Mouse (Mus musculus): ENCODE results near the gene Gramd4.
A peak's percentile ranks its signal among the peaks of the same experiment; 100 is the strongest.

Gene Gramd4

DNA sequence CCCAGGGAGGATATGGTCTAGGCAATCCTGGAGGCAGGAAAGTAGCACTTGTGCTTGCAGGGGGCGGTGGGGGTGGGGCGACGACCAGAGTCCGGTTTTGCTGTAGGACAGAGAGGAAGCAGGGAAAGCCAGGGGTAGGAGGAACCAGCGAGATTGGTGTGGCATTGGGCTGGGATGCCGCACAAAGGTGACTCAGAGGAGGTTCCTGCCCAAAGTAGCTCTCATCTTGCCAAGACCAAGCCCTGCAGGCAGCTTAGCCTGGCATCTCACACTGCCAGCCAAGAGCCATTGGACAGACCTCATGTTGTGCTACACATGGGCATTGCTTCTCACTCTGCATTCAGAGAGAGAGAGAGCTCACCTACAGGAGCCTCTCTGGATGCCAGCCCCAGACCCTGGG lies at the start of gene Gramd4:
TSS of gene Gramd4 (plus strand) at position 283 of the 400 bp plus-strand sequence.
- DNase-seq (ENCODE audit: low spot score) = no peak

DNA sequence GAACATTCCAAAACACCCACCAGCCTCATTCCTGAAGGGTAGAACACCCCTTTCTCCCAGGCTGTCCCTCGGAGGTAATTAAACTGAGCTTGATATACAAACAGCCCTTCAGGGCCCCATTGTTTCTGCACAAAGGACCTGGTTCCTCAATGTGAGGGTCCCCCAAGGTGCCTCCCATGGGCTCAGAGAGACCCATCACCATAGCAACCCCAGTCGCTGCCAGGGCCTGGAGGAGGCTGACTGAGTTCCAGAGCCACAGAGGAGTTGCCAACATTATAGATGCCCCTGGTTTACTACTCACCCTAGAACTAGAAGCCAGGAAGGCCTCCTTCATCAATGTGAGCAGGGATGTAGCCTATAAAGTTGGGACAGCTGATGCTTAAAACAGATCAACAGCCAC lies 44.4 kb upstream of the Gramd4 start:
- no peak for DNase-seq (ENCODE audit: low spot score)

DNA sequence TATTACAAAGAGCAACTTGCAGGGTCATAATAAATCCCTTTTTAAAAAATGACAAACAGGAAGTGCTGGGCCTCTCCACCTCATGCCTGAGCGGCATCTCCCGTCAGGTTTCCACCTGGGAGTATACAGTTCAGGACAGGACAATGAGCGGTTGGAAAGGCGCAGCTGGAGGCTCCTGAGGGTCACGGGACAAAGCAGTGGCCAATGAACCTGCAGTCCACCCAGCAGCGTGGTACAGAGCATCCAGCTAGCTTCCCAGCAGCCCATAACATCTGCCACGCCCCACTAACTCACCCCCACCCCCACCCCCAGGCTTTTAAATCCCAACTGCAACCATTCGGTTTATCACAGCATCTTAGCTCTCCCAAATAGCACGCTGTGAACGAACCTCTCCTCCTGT lies 43.8 kb upstream of the Gramd4 start:
- DNase-seq (ENCODE audit: low spot score) = no peak

DNA sequence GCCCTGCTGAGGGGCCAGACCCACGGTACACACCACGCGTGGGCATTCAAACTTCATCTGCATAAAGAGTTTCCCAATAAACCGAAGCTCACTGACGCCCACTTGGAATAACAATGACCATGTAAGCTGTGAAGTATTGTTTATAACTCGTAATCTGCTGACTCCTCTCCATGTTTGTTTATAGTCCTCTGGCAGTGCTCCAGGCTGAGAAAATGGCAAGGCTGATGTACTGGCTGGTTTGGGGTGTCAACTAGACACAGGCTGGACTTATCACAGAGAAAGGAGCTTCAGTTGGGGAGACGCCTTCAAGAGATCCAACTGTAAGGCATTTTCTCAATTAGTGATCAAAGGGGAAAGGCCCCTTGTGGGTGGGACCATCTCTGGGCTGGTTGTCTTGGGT lies 42.5 kb upstream of the Gramd4 start:
- DNase-seq (ENCODE audit: low spot score) = no peak

DNA sequence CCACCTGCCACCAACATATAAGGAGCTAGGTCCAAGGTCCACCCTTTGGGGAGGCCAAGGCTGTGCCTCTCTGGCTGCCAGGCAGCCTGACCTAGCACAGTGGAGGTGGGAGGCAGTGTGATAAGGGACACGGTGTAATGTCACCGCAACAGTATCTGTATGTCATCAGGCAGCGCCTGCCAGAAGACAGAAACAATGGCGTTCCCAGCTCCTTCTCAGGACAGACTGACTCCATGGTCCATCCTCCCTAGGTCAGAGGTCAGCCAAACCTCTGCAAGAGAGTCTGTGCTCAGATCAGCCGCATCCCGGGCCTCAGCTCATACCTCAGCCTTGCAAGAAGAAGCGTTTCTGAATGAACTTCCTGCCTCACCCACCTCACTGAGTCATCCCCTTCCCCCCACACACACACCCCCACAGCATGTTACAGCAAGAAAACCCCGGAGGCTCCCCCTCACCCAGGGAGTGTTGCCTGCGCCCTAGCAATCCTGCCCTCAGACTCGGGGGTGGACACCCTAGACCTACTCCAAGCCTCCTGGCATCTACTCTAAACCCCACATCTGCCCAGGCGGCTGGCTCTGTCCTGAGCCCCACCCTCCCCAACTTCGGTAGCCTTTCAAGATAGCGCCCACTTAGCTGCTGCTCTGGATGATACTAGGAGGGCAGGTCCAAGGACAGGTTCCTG lies 41.5 kb upstream of the Gramd4 start:
- no peak for DNase-seq (ENCODE audit: low spot score)

DNA sequence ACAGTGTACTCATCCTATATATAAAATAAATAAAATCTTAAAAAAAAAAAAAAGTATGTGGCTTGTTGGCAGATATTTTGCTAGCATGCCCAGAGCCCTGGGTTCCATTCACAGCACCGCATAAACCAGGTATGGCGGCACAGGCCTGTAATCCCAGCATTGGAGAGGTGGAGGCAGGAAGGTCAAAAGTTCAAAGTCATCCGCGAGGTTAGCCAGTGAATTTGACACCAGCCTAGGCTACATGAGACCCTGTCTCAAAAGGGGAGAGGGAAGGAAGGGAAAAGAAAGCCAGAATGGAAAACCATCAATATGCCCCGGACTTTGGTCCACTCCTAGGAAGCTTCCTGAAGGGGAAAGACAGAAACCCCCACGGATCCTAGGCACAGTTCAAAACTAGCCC lies 40.2 kb upstream of the Gramd4 start:
- no peak for DNase-seq (ENCODE audit: low spot score)

DNA sequence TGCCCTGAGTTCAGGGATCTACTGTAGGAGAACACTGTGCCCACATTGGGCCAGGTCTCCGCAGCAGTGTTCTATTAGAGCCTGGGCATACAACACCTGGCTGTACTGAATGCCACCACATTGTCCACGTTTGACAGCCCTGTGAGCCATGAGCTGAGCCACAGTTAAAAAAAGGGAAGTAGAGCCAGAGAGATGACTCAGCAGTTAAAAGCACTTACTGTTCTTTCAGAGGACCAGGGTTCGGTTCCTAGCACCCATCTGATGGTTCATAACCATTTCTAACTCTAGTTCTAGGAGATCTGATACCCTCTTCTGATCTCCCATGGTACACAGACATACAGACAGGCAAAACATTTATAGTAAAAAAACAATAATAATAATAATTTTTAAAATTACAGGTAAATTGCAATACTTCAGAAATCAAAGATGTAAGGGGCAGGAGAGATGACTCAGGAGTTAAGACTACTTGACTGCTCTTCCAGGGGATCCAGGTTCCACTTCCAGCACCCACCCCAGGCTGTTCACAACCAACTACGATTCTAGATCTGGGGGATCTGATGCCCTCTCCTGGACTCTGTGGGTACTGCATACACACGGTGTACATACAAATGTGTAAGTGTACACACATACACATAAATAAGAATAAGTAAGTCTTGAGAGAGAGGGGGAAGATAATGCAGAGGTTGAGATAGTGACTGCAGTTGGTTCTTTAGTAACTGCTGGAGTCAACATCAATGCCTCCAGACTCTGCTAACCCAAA lies 38.6 kb upstream of the Gramd4 start:
- no peak for DNase-seq (ENCODE audit: low spot score)

DNA sequence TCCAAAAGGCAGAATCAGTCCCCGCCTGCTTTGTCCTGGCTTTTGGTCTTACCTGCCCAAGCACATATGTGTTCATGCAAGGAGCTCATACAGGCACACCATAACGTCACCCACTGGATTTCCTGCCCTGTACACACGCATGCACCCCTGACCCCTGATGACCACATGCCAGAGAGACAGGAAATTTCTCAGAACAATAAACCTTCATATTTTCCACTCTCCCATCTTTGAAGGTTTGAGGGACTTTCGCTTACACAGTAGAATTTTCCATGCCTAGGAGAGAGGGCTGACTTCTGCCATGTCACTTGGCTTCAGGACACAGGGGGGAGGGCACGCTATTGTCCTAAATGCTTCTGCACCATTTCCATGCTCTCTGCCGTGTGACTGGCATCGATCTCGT lies 37.5 kb upstream of the Gramd4 start:
- no peak for DNase-seq (ENCODE audit: low spot score)

DNA sequence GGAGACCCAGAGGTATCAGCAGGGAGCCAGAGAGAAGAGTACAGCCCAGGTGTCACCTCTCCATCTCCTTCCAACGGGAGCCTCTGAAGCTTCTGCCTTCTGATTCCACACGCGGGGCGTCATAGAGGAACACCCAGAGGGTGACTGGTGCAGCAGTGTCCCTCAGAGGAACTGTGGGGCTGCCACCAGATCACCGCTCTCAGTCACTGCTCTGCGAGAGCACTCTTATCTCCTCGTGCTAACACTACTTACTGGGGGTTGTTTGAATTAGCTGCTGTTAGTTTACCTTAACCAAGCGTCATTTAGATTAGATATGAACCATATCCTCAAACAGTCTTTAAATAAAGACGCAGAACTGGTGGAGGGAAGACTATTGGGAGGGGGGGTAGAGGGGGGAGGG lies 36.2 kb upstream of the Gramd4 start:
- no peak for DNase-seq (ENCODE audit: low spot score)

DNA sequence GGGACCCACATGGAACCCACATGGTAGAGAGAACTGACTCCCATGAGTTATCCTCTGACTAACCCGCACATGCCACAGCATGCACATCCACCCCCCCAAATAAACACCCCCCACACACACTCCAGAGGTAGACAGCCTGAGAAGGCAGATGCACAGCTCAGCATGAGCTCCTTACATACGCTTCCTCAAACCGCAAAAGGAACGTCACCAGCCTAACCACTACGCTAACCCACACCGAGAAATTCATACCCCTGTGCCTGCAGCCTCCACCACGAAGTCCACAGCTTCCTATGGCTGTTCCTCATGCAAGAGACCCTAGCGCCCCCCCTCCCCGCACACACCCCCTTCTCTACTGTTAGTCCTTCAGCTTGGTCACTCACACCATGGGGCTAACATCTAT lies 35.5 kb upstream of the Gramd4 start:
- DNase-seq (ENCODE audit: low spot score) = no peak

DNA sequence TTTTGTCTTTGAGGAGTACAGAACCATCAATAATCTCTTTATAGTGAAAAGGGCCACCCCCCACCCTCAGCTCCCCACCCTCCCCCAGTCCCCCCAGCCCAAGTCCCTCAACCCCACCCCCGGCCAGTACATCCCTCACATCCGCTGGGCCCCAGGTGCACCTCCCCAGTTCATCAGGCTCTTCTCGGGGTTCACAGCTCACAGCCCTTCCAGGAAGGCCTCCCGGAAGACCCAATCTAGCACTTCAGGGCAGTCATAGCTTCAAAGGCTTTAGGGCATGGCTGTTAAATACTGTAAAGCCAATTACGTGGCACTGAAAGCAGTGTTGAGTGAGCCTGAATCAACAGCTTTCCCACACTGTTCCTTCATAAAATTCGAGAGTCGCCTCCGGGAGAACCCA lies 29.6 kb upstream of the Gramd4 start:
- DNase-seq (ENCODE audit: low spot score) = no peak

DNA sequence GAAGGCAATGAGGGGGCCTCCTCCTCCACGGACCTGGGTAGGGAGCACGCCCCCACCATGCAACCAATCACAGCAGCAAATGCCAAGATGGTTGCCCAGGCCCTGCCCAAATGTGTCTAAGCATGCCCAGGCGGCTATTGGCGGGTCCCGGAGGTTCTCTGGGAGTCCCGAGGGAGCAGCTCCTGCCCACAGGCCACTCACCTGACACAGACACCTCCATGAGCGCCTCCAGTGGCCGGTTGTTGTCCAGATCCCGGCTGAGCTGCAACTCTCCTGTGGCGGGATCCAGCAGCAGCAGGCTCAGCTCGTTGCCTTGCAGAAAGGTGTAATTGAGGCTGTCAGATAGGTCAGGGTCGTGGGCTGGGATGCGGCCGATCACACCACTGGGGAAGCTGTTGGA lies 27.5 kb upstream of the Gramd4 start:
- no peak for DNase-seq (ENCODE audit: low spot score)

DNA sequence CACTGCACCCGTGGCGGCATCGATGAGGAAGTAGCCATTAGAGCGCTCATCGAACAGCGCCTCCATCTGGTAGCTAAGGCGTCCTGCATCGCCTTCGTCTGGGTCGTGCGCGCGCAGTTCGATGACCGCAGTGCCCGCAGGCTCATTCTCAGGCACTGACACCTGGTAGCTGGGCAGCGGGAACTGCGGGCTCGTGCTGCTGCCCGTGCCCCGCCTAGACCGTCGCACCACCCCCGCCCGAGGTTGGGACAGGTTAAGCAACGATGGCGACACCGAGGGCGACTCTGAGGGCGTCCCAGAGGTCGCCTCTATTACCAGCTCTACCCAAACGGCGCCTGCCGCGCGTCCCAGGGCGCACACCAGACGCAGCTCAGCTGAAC lies 24.7 kb upstream of the Gramd4 start:
- no peak for DNase-seq (ENCODE audit: low spot score)

DNA sequence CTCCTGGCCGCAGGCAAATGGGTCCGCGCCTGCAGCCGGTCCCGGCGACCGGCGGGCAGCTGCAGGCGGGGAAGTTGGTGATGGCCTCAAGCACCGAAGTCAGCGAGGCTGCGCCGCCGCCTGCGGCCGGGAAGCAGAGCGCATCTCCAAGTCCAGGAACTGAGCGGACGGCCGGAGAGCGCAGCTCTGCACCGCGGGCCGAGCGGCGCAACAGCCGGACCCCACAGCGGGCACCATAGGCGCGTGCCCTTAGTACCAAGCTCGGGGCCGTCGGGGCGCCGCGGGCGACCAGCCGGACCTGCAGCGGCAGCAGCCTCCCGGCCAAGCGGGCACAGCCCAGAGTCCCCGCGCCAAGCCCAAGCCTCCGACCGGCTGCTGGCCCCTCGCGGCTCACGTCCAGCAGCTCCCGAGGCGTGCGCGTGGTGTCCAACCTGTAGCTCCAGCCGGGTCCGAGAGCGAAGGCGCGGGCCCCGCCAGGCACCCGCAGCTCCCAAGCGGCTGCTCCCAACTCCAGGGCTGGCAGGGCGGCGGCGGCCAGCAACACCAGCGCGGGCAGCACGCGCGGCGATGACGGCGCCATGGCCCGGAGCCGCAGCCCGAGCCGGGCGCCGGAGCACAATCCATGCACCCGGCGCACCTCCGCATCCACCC lies 24.2 kb upstream of the Gramd4 start, which contains the start of gene Celsr1:
TSS of gene Celsr1 (minus strand) at position 587 of the 651 bp plus-strand sequence.
- no peak for DNase-seq (ENCODE audit: low spot score)

DNA sequence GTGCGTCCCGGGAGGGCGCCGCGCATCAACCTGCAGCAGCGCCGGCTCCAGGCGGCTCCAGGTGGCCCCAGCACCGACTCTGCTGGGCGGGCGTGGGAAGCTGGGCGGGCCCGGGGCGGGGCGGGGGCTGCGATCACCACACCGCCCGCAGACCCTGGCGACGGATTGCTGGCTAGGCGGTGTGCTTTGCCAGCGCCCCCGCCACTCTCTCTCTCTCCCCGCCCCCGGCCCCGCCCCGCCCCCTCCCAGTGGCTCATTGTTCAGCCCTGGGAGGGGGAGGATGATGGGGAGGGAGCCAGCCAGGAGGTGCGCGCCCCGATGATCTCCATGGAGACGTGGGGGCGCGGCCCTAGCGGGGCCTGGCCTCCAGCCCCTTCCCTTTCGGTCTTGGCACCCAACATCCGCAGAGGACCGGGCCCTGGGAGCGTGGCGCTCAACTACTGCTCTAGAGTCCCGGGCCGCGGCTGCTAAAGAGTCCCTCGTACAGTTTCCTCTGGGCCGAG lies 23.4 kb upstream of the Gramd4 start:
- peak; percentile 85 for DNase-seq (ENCODE audit: low spot score)

DNA sequence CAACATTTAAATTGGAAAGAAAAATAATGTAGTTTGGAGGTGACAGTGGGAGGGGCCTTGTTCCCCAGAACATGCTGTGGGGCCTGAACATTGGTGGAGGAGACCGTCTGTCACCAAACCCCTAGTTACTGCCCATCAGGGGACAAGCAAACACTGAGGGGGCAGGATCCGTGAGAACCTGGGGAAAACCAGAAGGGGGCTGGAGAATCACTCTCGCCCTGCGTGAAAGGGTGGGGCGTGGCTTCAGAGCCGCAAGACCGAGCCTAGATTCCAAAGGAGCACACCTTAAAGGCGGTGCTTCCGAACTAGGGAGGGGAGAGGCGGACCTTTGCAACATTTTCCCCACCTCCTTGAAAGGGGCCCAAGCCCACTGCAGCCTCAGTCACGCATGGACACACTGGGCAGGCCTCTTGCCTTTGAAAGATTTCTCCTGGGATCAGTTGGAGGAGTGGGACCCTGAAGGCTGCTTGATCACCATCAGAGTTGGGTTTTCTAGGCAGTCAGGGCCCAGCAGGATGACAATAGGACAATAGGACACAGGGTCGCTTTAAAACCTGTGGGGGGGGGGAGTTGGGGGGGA lies 22.6 kb upstream of the Gramd4 start:
- DNase-seq (ENCODE audit: low spot score) = no peak

DNA sequence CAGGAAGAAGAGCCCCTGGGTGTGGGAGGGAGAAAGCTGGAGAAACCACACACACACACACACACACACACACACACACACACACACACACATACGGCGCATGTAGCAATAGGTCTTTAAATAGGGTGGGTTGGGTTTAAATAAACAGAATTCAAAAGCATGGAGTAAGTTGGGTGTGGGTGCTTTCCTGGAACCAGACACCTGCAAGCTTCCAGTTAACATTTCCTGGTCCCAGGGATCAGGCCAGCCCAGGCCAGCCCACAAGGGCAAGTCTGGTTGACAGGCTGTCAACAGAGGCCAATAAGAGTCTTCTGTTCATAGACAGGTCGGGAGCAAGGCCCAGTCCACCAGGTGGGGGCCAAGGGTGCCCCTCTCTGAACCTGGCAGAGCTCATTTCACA lies 21.6 kb upstream of the Gramd4 start:
- no peak for DNase-seq (ENCODE audit: low spot score)

DNA sequence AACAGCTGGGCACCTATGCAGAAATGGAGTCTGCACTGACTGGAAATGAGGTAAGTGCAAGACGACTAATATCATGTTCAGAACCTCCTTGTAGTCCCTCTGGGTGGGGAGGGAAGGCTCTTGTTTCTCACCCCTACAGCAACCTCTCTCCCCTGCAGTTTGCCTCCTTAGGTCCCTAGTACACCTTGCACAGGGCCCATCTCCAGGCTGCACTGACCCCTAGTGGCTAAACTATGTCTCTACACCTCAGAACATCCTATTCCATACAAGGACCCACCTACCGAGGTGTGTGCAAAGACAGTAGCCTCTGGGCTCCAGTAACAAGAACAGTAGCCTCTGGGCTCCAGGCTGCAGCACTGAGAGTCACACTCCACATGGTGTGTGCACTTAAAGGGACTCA lies 18.7 kb upstream of the Gramd4 start:
- DNase-seq (ENCODE audit: low spot score) = peak; percentile 75

DNA sequence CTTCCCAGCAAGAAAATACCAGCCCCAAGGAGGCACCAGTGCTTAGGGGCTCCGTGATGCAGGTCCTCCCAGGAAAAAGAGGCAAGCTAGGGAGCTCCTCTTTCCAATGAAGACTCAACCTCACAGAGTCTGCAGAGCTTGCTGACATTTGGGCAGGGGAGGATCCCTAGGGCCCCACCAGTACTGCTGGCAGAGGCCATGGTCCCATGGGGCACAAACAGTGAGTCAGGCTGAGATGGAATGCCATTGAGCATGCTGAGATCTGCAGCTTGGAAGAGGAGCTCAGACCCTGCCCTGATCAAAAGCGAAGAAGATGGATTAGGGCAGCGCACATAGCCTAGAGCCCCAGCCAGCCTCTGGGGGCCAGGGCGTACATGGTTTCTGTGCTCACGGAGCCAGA lies 16.1 kb upstream of the Gramd4 start:
- no peak for DNase-seq (ENCODE audit: low spot score)

DNA sequence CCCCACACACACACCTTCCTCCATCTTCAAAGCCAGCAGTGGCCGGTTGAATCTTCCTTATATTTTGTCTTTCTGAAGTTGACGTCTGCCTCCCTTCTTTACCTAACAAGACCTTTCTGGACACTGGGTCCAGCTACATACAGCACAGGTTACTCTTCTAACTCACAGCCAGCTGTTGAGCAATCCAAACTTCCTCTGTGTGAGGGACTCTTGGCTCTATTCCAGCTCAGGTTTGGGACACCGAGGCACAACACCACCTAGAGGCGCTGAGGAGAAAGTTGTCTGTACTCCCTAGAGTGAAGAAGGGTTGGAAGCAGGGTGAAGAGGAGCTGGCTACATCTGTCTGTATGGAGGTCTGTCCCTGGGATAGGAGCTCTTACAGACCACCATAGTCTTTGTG lies 15.1 kb upstream of the Gramd4 start:
- DNase-seq (ENCODE audit: low spot score) = peak; percentile 63

DNA sequence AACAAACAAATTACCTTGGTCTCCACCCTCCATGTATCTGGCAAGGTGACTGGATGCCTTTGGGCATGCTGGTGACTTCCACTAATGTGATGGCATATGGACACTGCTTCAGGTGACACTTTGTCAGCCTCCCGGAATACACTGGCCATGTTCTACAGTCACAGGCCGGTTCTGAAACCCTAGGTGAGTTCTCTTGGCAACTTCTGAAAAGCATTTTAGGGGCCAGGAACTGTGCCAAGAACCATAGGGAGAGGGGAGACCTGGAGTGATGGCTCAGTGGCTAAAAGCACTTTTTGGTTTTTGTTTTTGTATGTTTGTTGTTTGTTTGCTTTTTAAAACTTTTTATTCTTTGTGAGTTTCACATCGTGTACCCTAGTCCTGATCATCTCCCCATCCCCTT lies 8.0 kb upstream of the Gramd4 start:
- no peak for DNase-seq (ENCODE audit: low spot score)

DNA sequence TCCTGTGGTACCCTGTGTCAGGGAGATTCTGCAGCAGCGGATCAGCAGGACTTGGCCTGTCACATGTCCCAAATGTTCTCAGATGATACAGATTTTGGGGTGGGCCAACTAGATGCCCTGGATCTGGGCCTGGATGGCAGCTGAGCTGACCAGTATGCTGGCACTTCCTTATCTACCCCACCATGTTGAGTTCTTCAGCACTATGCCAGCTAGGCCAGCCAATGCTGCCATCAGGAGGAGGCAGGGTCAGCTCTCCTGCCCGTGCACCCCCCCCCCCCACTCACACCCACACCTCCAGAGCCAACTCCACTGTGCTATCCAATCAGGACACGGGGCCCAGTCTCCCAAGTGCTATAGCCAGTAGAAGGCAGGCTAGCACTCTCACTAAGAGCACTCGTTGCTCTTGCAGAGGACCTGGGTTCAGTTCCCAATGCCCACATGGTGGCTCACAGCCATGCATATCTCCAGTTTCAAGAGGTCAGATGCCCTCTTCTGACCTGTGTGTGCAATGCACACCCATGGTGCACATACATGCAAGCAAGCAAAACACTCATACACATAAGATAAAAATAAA lies 7.2 kb upstream of the Gramd4 start:
- DNase-seq (ENCODE audit: low spot score) = no peak
